Mouse (Mus musculus) heart, postnatal 0 days (tissue): ENCODE results near the gene Commd2.
A peak's percentile ranks its signal among the peaks of the same experiment; 100 is the strongest.

ENCODE experiments used
- CTCF ChIP-seq: IDR thresholded peaks from 2 replicates; pipeline ENCODE4 v1.5.1; 2016; ENCODE audit warnings: antibody characterized with exemption, control low read depth, low read depth
- EP300 ChIP-seq: IDR thresholded peaks from 2 replicates; pipeline ENCODE4 v1.6.1; 2016; ENCODE audit warnings: antibody characterized with exemption, low read depth

DNA sequence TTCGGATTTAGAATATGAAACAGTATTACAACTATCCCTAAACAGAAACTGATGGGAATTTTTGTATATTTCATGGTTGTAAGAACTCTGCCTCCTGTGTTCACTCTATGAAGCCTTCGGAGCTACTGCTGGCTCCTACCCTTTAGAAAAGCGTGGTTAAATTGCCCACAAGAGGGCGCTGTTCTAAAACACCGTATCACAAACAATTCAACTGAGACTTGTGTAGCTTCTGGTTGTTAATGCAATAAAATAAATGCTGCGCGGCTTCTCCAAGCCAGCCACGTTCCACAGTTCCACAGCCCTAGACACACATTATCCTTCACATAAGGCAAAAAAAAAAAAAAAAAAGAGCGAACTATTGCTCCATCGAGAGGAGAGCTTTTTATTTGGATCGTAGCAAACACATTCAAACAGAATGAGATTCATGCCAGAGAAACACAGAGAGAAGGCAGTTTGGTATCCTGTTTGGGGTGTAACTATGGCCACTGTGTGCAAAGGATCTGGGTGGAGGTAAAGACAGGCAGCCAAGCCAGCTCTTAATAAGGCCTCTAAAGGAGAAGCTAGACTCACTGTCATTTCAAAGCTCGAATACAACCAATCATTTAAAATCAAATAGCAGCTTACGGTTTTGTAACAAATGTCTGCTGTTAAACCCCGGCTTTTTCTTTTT, 15.7 kb upstream of the Commd2 start:
- TF ChIP-seq CTCF: peak; percentile 79
- no peak for TF ChIP-seq EP300
